Mouse (Mus musculus) stomach, postnatal 0 days (tissue): ENCODE data around the gene Mast2. TPM values are rescaled to one million over a fixed set of nuclear protein-coding genes. Genes with fewer than 3 reads are reported as not detected.
A peak's percentile ranks its signal among the peaks of the same experiment; 100 is the strongest.

Experiments
- ATAC-seq: fragments of 200-750 bp; cut with Nextera tagmentation; 2 replicates; pipeline ENCODE4 v1.8.0; 2017; ENCODE audit not compliant: low FRiP score, low TSS enrichment
- DNase-seq: peaks from one replicate; pipeline ENCODE4 v3.0.0-alpha.2; 2016; ENCODE audit warnings: low spot score
- H3K27ac ChIP-seq: fragments of 300-500 bp; sonication (generic); replicated peaks from 2 replicates; pipeline ENCODE4 v1.5.1; 2014; ENCODE audit warnings: mild to moderate bottlenecking, control low read depth
- H3K27me3 ChIP-seq: fragments of 300-500 bp; sonication (generic); 2 replicates; pipeline ENCODE4 v1.6.1; 2014; ENCODE audit warnings: low read length; ENCODE audit not compliant: control insufficient read depth, insufficient read depth
- H3K36me3 ChIP-seq: fragments of 300-500 bp; sonication (generic); 2 replicates; pipeline ENCODE4 v1.6.1; 2014; ENCODE audit warnings: low read length, mixed read lengths; ENCODE audit not compliant: control insufficient read depth, insufficient read depth
- H3K4me1 ChIP-seq: fragments of 300-500 bp; sonication (generic); replicated peaks from 2 replicates; pipeline ENCODE4 v1.6.1; 2014; ENCODE audit warnings: antibody characterized with exemption; ENCODE audit not compliant: control insufficient read depth, insufficient read depth
- H3K4me2 ChIP-seq: fragments of 300-500 bp; sonication (generic); replicated peaks from 2 replicates; pipeline ENCODE4 v1.6.1; 2014; ENCODE audit warnings: low read depth, mild to moderate bottlenecking, control low read depth, moderate library complexity
- H3K4me3 ChIP-seq: fragments of 300-500 bp; sonication (generic); 2 replicates; pipeline ENCODE4 v1.5.1; 2014; ENCODE audit warnings: low read depth, low read length, control low read depth
- H3K9ac ChIP-seq: fragments of 300-500 bp; sonication (generic); 2 replicates; pipeline ENCODE4 v1.6.1; 2014; ENCODE audit warnings: mild to moderate bottlenecking, low read length, control low read depth, mixed read lengths
- H3K9me3 ChIP-seq: fragments of 300-500 bp; sonication (generic); 2 replicates; pipeline ENCODE4 v1.6.1; 2016; ENCODE audit warnings: low read length; ENCODE audit not compliant: control insufficient read depth
- CTCF ChIP-seq: IDR thresholded peaks from 2 replicates; pipeline ENCODE4 v1.5.1; 2016; ENCODE audit warnings: antibody characterized with exemption, low read depth, mild to moderate bottlenecking, moderate library complexity
- EP300 ChIP-seq: optimal IDR thresholded peaks from 2 replicates; pipeline ENCODE3; 2016; ENCODE audit warnings: antibody characterized with exemption
- WGBS: fragments of 180-500 bp; shearing (Covaris S2); extraction: QIAGEN DNeasy Blood & Tissue Kit; methylation state at CpG from one replicate; pipeline ENCODE4 v1.1.7; 2014; 5-methylcytosine and 5-hydroxymethylcytosine counted together
- polyA plus RNA-seq: library from polyadenylated mRNA; unstranded; fragments of >200 nt; fragmentation: Nextera tagmentation; extraction: Ambion mirVana; gene quantifications from 2 replicates; pipeline ENCODE4 v1.2.1, GENCODE M21; 2015

The Mast2 gene
- 5.0 and 5.1 TPM in 2 replicates for polyA plus RNA-seq

DNA sequence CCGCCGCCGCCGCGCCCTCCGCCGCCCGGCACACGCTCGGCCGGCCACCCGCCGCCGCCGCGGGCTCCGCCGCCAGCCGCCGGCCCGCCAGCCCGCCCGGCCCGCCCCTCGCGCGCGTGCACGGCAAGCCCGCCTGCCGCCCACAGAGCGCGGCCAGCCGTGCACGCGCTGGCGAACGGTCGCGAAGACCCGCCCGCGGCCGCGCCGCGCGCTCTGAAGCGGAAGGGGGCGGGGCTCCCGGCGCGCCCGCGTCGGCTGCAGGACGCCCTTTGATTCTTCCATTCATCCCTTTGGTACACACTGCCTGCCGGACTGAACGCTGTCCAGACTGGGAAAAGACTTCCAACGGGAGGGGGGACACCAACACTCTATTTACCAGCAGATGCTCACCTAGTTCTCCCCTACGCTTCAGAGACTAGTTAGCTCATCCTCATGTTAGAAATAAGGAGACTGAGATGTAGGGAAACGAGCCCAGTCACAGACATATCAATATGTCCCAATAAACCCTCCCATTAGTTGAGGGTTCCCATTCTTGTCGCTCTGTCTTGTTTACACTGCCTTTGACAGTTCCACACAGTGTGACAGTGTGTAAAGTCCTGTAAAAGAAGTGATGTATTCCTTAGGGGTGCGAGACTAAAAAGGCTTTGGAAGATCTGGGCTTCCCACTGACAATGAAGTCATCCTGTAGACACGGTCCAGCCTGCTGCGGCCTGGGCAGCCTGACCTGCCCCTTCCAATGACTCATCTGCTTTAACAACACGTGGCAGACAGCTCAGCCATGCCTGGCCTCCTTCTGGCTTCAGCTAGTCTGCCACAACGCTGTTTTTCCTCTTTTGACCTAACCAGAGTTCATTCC is at the start of gene Mast2:
TSS of gene Mast2 (minus strand) at position 58 of the 856 bp plus-strand sequence.
- H3K4me1 ChIP-seq, result no peaks in the 10 kb centered on the region; the same call in 1 of the 2 replicates
- H3K4me2 ChIP-seq, result peak within 1 kb of the TSS; percentile 82
- no peak for TF ChIP-seq CTCF
- no peak for TF ChIP-seq EP300
- DNase-seq (peak; percentile 89), ATAC-seq (peak; percentile 94)
- peak within 1 kb of the TSS; percentile 89 for H3K9ac ChIP-seq
- H3K27ac ChIP-seq, result peak within 1 kb of the TSS; percentile 92
- WGBS, result under 1% methylated on average over 32 of the region's 68 CpGs
- peak within 1 kb of the TSS; percentile 95 for H3K4me3 ChIP-seq
- no peaks in the 10 kb centered on the region for H3K9me3 ChIP-seq
- no peaks in the 10 kb centered on the region for H3K36me3 ChIP-seq
- no peaks in the 10 kb centered on the region for H3K27me3 ChIP-seq

DNA sequence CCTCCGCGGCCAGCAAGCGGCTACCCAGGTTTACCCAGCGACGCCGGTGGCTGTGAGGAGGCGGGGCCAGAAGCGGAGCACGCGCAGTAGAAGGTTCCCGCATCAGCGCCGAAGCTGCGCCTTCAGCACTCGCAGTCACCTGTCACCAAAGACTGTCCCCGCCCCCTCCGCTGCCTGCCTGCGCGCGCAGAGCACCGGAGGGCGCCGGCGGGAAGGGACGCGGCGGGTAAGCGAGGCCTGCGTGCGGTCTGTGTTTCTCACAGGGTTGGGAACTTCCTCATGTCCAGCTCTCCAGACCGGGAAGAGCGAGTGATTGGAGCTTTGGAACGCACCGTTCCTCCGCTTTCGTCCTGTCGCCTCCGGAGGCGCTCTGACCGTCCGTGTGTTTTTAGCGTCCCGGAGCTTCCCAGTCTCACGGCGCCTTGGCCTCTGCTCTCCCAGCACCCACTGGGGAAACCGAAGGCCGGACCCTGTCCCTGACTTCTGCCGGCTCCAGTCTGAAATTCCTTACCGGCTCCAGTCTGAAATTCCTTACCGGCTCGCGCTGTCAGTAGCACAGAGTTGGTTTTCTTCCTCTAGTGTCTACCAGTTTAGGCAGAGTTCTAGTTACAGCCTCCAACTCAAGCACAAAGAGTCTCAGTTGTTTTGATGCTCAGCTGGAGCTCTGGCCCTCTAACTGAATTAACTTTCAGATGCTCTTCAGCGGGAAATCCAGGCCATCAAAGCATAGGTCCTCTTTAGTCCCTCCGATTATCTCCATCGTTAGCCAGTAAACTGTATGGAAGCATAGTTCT is 43.6 kb upstream of the Mast2 start, which contains the start of gene Ipp:
TSS of gene Ipp (plus strand) at position 125 of the 794 bp plus-strand sequence.
- Histone ChIP-seq H3K9ac (peak within 1 kb of the TSS; percentile 67), H3K4me3 (peak within 1 kb of the TSS; percentile 54), H3K4me1 (no peaks in the 10 kb centered on the region), H3K27ac (peak within 1 kb of the TSS; percentile 84), H3K27me3 (no peaks in the 10 kb centered on the region), H3K9me3 (no peaks in the 10 kb centered on the region), H3K36me3 (no peaks in the 10 kb centered on the region), H3K4me2 (peak within 1 kb of the TSS; percentile 64)
- under 1% methylated on average over 55 of the region's 55 CpGs for WGBS
- peak; percentile 53 for TF ChIP-seq CTCF
- TF ChIP-seq EP300, result no peak
- DNase-seq, result peak; percentile 97
- peak; percentile 98 for ATAC-seq

- Histone ChIP-seq H3K9me3 (no peaks in the 10 kb centered on the region), H3K4me1 (no peaks in the 10 kb centered on the region), H3K9ac (peak overlapping the region; percentile 67), H3K36me3 (no peaks in the 10 kb centered on the region), H3K4me3 (peak overlapping the region; percentile 54), H3K27ac (peak overlapping the region; percentile 84), H3K27me3 (no peaks in the 10 kb centered on the region), H3K4me2 (peak overlapping the region; percentile 64)
- DNase-seq (no peak), ATAC-seq (peak; percentile 6; the same call in 1 of the 2 replicates)
- WGBS, result 21% methylated on average over 11 of the region's 11 CpGs
- TF ChIP-seq EP300, result no peak
Observed at GRCm38 (mm10) chr4:116506886-116507424, 43.0 kb upstream of the Mast2 start.

DNA sequence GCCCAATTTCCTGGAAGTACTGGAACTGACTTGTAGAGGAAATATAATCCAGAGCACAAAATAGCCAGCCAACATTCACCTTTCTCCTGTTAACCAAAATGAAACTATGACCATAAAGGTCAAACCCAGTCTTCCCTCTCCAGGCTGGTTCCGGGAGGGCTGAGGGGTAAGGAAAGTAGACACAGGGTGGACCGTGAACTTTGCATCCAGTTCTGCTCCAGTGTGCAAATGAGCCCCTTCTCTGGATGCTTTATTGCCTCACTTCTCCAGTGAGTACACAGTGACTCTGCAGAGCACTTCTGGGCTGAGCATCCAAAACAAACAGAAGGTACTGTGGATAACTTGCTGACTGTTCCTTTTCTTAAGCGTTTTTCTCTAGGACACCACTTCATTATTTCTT is 36.0 kb upstream of the Mast2 start:
- H3K27me3 ChIP-seq, result no peaks in the 10 kb centered on the region
- ATAC-seq (no peak), DNase-seq (no peak)
- H3K4me1 ChIP-seq, result no peaks in the 10 kb centered on the region
- TF ChIP-seq EP300, result no peak
- TF ChIP-seq CTCF, result no peak
- no peaks in the 10 kb centered on the region for H3K9me3 ChIP-seq
- H3K4me3 ChIP-seq, result no peak overlapping the region
- H3K36me3 ChIP-seq, result no peaks in the 10 kb centered on the region
- no peak overlapping the region for H3K27ac ChIP-seq
- H3K4me2 ChIP-seq, result no peak overlapping the region
- H3K9ac ChIP-seq, result no peak overlapping the region
- 66% methylated on average over 3 of the region's 3 CpGs for WGBS

GRCm38 (mm10) chr4:116493646-116494045 is 29.7 kb upstream of the Mast2 start:
- DNase-seq (no peak), ATAC-seq (no peak)
- 74% methylated on average over 5 of the region's 5 CpGs for WGBS
- Histone ChIP-seq H3K36me3 (no peaks in the 10 kb centered on the region), H3K27ac (no peak overlapping the region), H3K4me3 (no peak overlapping the region), H3K9me3 (peaks cover 3% of the 10 kb centered on the region; the same call in 1 of the 2 replicates), H3K27me3 (no peaks in the 10 kb centered on the region), H3K9ac (no peak overlapping the region), H3K4me1 (no peaks in the 10 kb centered on the region), H3K4me2 (no peak overlapping the region)
- TF ChIP-seq CTCF (no peak), EP300 (no peak)
